Mouse (Mus musculus) intestine, embryonic 15.5 days (tissue): ENCODE results near the gene Dhps. TPM values are rescaled to one million over a fixed set of nuclear protein-coding genes. Genes with fewer than 3 reads are reported as not detected.
A peak's percentile ranks its signal among the peaks of the same experiment; 100 is the strongest.
"Not testable (repeated sequence)": the region's sequence is repeated elsewhere in the genome, so short reads cannot be mapped to it uniquely, and the experiment has no call there.

Experiments
- ATAC-seq: fragments of 200-750 bp; cut with Nextera tagmentation; 2 replicates; pipeline ENCODE4 v1.8.0; 2017; ENCODE audit warnings: moderate TSS enrichment, moderate library complexity
- H3K27ac ChIP-seq: fragments of 300-500 bp; sonication (generic); 2 replicates; pipeline ENCODE4 v1.5.1; 2015; ENCODE audit warnings: mild to moderate bottlenecking, inconsistent platforms
- H3K27me3 ChIP-seq: fragments of 300-500 bp; sonication (generic); replicated peaks from 2 replicates; pipeline ENCODE4 v1.6.1; 2015; ENCODE audit warnings: inconsistent platforms
- H3K36me3 ChIP-seq: fragments of 300-500 bp; sonication (generic); 2 replicates; pipeline ENCODE4 v1.6.1; 2015; ENCODE audit warnings: inconsistent platforms
- H3K4me1 ChIP-seq: fragments of 300-500 bp; sonication (generic); replicated peaks from 2 replicates; pipeline ENCODE4 v1.6.1; 2015; ENCODE audit warnings: inconsistent platforms
- H3K4me2 ChIP-seq: fragments of 300-500 bp; sonication (generic); replicated peaks from 2 replicates; pipeline ENCODE4 v1.6.1; 2015; ENCODE audit warnings: mild to moderate bottlenecking, inconsistent platforms
- H3K4me3 ChIP-seq: fragments of 300-500 bp; sonication (generic); replicated peaks from 2 replicates; pipeline ENCODE4 v1.5.1; 2015; ENCODE audit warnings: inconsistent platforms
- H3K9ac ChIP-seq: fragments of 300-500 bp; sonication (generic); 2 replicates; pipeline ENCODE4 v1.6.1; 2015; ENCODE audit warnings: inconsistent platforms
- H3K9me3 ChIP-seq: fragments of 300-500 bp; sonication (generic); 2 replicates; pipeline ENCODE4 v1.6.1; 2016; ENCODE audit warnings: inconsistent platforms
- WGBS: fragments of 180-500 bp; shearing (Covaris S2); methylation state at CpG from one replicate; pipeline ENCODE4 v1.1.7; 2015; 5-methylcytosine and 5-hydroxymethylcytosine counted together
- polyA plus RNA-seq: library from polyadenylated mRNA; unstranded; fragments of >200 nt; fragmentation: Nextera tagmentation; extraction: Ambion mirVana; gene quantifications from 2 replicates; pipeline ENCODE4 v1.2.1, GENCODE M21; 2015

Dhps gene
- polyA plus RNA-seq, 1 experiment from 2014 or later: 56.6 TPM

DNA sequence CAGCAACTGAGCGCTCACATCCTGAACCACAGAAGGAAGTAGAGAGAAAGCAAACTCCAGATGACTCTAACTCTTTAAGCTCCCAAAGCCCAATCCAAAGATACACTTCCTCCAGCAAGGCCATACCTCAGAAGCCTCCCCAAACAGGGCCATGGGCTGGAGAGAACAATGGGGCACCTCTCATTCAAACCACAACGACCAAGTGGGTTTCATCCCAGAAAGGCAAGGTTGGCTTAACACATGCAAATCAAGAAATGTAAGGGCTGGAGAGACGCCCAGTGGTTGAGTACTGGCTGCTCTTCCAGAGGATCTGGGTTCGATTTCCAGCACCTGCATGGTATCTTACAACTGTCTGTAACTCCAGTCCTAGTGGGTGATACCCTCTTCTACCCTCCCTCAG is 43.9 kb downstream of the Dhps start:
- no peak overlapping the region for H3K4me3 ChIP-seq
- H3K4me2 ChIP-seq: no peak overlapping the region
- H3K36me3 ChIP-seq: peaks cover 9% of the 10 kb centered on the region
- no peaks in the 10 kb centered on the region for H3K27me3 ChIP-seq
- no peak for ATAC-seq
- H3K4me1 ChIP-seq: no peaks in the 10 kb centered on the region
- no peak overlapping the region for H3K27ac ChIP-seq
- 84% methylated on average over 4 of the region's 4 CpGs for WGBS
- no peaks in the 10 kb centered on the region for H3K9me3 ChIP-seq
- H3K9ac ChIP-seq: no peak overlapping the region

GRCm38 (mm10) chr8:85116984-85117383 is 45.4 kb downstream of the Dhps start:
- Histone ChIP-seq H3K27me3 (no peaks in the 10 kb centered on the region), H3K36me3 (no peaks in the 10 kb centered on the region), H3K9me3 (no peaks in the 10 kb centered on the region), H3K4me2 (no peak overlapping the region), H3K4me3 (no peak overlapping the region), H3K27ac (no peak overlapping the region), H3K9ac (no peak overlapping the region), H3K4me1 (no peaks in the 10 kb centered on the region)
- no peak for ATAC-seq
- 51% methylated on average over 7 of the region's 7 CpGs for WGBS

DNA sequence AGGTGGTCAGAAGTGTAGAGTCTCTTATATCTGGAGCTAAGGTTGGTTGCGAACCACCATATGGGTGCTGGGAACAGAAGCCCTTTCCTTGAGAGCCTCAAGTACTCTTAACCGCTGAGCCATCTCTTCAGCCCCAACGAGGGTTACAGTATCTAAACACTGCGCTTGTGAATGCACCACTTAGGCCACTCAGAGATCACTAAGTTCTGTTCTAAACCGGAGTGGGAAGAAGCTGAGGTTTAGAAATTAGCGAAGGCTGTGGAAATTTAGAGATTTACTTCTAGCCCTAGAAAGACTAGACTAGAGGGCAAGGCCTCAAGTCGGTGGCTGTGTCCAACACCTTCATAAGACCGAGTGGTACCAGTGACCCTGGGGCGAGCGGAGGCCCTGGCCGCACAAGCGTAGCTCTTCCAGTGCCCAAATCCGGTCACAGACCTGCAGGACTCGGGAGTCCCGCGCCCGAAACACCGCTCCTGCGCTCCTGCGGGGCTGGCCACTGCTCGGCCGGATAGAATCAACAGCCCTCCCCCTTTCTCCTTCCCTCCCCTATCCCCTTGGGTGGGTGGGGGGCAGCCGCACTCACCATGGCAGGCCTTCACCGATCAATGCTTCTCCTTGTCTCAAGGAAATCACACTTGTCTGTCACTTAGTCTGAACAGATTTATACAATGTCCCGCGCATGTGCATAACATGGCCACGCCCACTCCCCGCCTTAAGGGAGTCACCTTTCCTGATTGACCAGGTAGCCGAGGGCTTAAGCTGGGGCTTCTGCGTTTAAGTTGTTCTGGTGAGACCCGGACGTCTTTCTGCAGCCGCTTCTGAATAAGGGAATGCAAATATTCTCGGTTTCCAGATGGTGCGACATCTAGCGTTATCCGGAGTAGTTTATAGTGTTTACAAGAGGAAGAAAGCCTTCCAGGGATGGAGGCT is 47.8 kb downstream of the Dhps start:
- H3K4me1 ChIP-seq: no peaks in the 10 kb centered on the region
- peak overlapping the region; percentile 67 for H3K4me3 ChIP-seq
- peak; percentile 97 for ATAC-seq
- H3K27me3 ChIP-seq: no peaks in the 10 kb centered on the region
- 5% methylated on average over 37 of the region's 37 CpGs for WGBS
- H3K4me2 ChIP-seq: peak overlapping the region; percentile 86
- H3K9me3 ChIP-seq: no peaks in the 10 kb centered on the region
- no peaks in the 10 kb centered on the region for H3K36me3 ChIP-seq
- H3K27ac ChIP-seq: peak overlapping the region; percentile 79
- H3K9ac ChIP-seq: peak overlapping the region; percentile 76

DNA sequence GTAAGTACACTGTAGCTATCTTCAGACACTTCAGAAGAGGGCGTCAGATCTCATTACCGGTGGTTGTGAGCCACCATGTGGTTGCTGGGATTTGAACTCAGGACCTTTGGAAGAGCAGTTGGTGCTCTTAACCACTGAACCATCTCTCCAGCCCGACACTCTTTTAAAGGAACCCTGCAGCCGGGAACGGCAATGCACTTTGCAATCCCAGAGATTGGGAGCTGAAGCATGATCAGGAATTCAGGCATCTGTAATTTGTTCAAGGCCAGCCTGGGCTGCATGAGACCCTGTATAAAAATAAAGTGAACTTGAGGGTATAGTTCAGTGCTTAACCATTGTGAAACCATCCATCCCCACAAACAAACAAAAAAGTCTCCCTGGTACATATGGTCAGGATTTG is 48.7 kb downstream of the Dhps start:
- H3K4me1 ChIP-seq: not testable (repeated sequence)

GRCm38 (mm10) chr8:85122995-85123394 is 51.4 kb downstream of the Dhps start, which contains the start of gene Zfp791:
Gene Zfp791 (minus strand): TSS chr8:85123095.
- no peak within 1 kb of the TSS for H3K9ac ChIP-seq
- no peak within 1 kb of the TSS for H3K4me2 ChIP-seq
- no peak within 1 kb of the TSS for H3K4me3 ChIP-seq
- H3K9me3 ChIP-seq: no peaks in the 10 kb centered on the region
- no peak for ATAC-seq
- WGBS: 78% methylated on average over 3 of the region's 3 CpGs
- no peaks in the 10 kb centered on the region for H3K4me1 ChIP-seq
- H3K27me3 ChIP-seq: no peaks in the 10 kb centered on the region
- H3K36me3 ChIP-seq: no peaks in the 10 kb centered on the region
- no peak within 1 kb of the TSS for H3K27ac ChIP-seq

More for the DNA sequence above, 48.7 kb downstream of the Dhps start:
- not testable (repeated sequence) for ATAC-seq, H3K36me3 ChIP-seq, H3K27ac ChIP-seq, H3K4me2 ChIP-seq, H3K9me3 ChIP-seq, H3K4me3 ChIP-seq, H3K27me3 ChIP-seq, H3K9ac ChIP-seq
- WGBS: 79% methylated on average over 5 of the region's 5 CpGs

- no peaks in the 10 kb centered on the region for H3K27me3 ChIP-seq
- WGBS: 87% methylated on average over 8 of the region's 8 CpGs
- H3K4me3 ChIP-seq: no peak overlapping the region
- no peak for ATAC-seq
- H3K27ac ChIP-seq: no peak overlapping the region
- H3K4me1 ChIP-seq: no peaks in the 10 kb centered on the region
- H3K9me3 ChIP-seq: no peaks in the 10 kb centered on the region
- no peak overlapping the region for H3K4me2 ChIP-seq
- no peak overlapping the region for H3K9ac ChIP-seq
- H3K36me3 ChIP-seq: no peaks in the 10 kb centered on the region
Observed at GRCm38 (mm10) chr8:85123691-85124090, 52.1 kb downstream of the Dhps start.

Other genes starting within 250 kb of the Dhps start
- gene Dand5, start 248.9 kb upstream of the Dhps start, polyA plus RNA-seq: 4.5 and 5.3 TPM in 2 replicates
- 61.7 and 62.6 TPM in 2 replicates for gene Gadd45gip1, start 240.2 kb upstream of the Dhps start, polyA plus RNA-seq
- gene Rad23a, start 231.1 kb upstream of the Dhps start, polyA plus RNA-seq: 102 and 106 TPM in 2 replicates
- 1,038 and 1,157 TPM in 2 replicates for gene Calr, start 224.8 kb upstream of the Dhps start, polyA plus RNA-seq
- 83.1 and 92.7 TPM in 2 replicates for gene Farsa, start 214.8 kb upstream of the Dhps start, polyA plus RNA-seq
- gene Syce2, start 199.6 kb upstream of the Dhps start, polyA plus RNA-seq: 49.9 and 54.4 TPM in 2 replicates
- 42.8 and 49.2 TPM in 2 replicates for gene Gcdh, start 177.8 kb upstream of the Dhps start, polyA plus RNA-seq
- 6.4 and 7.7 TPM in 2 replicates for gene Klf1, start 169.8 kb upstream of the Dhps start, polyA plus RNA-seq
- 8.7 and 10.2 TPM in 2 replicates for gene Dnase2a, start 163.2 kb upstream of the Dhps start, polyA plus RNA-seq
- 1.6 TPM in 2 replicates for gene Mast1, start 134.4 kb upstream of the Dhps start, polyA plus RNA-seq
- gene Rtbdn, start 124.8 kb upstream of the Dhps start, polyA plus RNA-seq: 0.31 and 0.51 TPM in 2 replicates
- gene Gm49661, start 102.3 kb upstream of the Dhps start, polyA plus RNA-seq: not detected in 2 replicates
- 581 and 615 TPM in 2 replicates for gene Prdx2, start 102.2 kb upstream of the Dhps start, polyA plus RNA-seq
- 116 and 117 TPM in 2 replicates for gene Rnaseh2a, start 102.0 kb upstream of the Dhps start, polyA plus RNA-seq
- gene Junb, start 93.0 kb upstream of the Dhps start, polyA plus RNA-seq: 28.4 and 30.7 TPM in 2 replicates
- 68.7 and 75.8 TPM in 2 replicates for gene Hook2, start 81.2 kb upstream of the Dhps start, polyA plus RNA-seq
- gene Best2, start 57.2 kb upstream of the Dhps start, polyA plus RNA-seq: 0.14 and 0.76 TPM in 2 replicates
- 125 and 130 TPM in 2 replicates for gene Asna1, start 46.5 kb upstream of the Dhps start, polyA plus RNA-seq
- 110 and 113 TPM in 2 replicates for gene Trir, start 44.9 kb upstream of the Dhps start, polyA plus RNA-seq
- 28.1 and 29.4 TPM in 2 replicates for gene Tnpo2, start 34.8 kb upstream of the Dhps start, polyA plus RNA-seq
- gene Fbxw9, start 11.7 kb upstream of the Dhps start, polyA plus RNA-seq: 25.2 and 27.4 TPM in 2 replicates
- not detected in 2 replicates for gene Gm5741, start 3.8 kb upstream of the Dhps start, polyA plus RNA-seq
- gene Wdr83os, start 9.0 kb downstream of the Dhps start, polyA plus RNA-seq: 133 and 151 TPM in 2 replicates
- gene Wdr83, start 9.5 kb downstream of the Dhps start, polyA plus RNA-seq: 35.7 and 42.9 TPM in 2 replicates
- gene Man2b1, start 11.5 kb downstream of the Dhps start, polyA plus RNA-seq: 55.4 and 55.7 TPM in 2 replicates
- 2.7 TPM in 2 replicates for gene Zfp791, start 51.3 kb downstream of the Dhps start, polyA plus RNA-seq
- gene Cks1brt, start 80.2 kb downstream of the Dhps start, polyA plus RNA-seq: not detected in 2 replicates
- gene Olfr371, start 154.2 kb downstream of the Dhps start, polyA plus RNA-seq: not detected in 2 replicates
- gene Orc6, start 227.9 kb downstream of the Dhps start, polyA plus RNA-seq: 91.1 and 97.2 TPM in 2 replicates
- gene Vps35, start 228.0 kb downstream of the Dhps start, polyA plus RNA-seq: 167 and 190 TPM in 2 replicates